Mouse (Mus musculus): ENCODE results near the gene Lingo1. TPM values are rescaled to one million over a fixed set of nuclear protein-coding genes. Genes with fewer than 3 reads are reported as not detected.

Lingo1 gene
- polyA plus RNA-seq, 1 experiment from 2014 or later = 0.29 TPM

GRCm38 (mm10) chr9:56753386-56753785, 42.9 kb downstream of the Lingo1 start:
- no peak overlapping the region for H3K4me2 ChIP-seq (ENCODE audit: low read depth, low read length)
- H3K9ac ChIP-seq (replicated peaks) = no peak overlapping the region
- no peaks in the 10 kb centered on the region for H3K9me3 ChIP-seq (ENCODE audit: low read length)
- DNase-seq (no peak), ATAC-seq (no peak)
- no peaks in the 10 kb centered on the region for H3K4me1 ChIP-seq (ENCODE audit: insufficient read depth)
- no peaks in the 10 kb centered on the region for H3K27me3 ChIP-seq (ENCODE audit: insufficient read depth, low read length)
- no peaks in the 10 kb centered on the region for H3K36me3 ChIP-seq (replicated peaks; ENCODE audit: insufficient read depth, low read length)
- TF ChIP-seq EP300 (IDR thresholded peaks at IDR 0.05; ENCODE audit: low read depth) = no peak
- TF ChIP-seq CTCF (IDR thresholded peaks at IDR 0.05; ENCODE audit: low read depth) = no peak
- no peak overlapping the region for H3K27ac ChIP-seq (ENCODE audit: low read depth)
- WGBS (ENCODE audit: insufficient replicate concordance) = 74% methylated on average over 6 of the region's 6 CpGs
- H3K4me3 ChIP-seq (ENCODE audit: low read depth, low read length) = no peak overlapping the region

DNA sequence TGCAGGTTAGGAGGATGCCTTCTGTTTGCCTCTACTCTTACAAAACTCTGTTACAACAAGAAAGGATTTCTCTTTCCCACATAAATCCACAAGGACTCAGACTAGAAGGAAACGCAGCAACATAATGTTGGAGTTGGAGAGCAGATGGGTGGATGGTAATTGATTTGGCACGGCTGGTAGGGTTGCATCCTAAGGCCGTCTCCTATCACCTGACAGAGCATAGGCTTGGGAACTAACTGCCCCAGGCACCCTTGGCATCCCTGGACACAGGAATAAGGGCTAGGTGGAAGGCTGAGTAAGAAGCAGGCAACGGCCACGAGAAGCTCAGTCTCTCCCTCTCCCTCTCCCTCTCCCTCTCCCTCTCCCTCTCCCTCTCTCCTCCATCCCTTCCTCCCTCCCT, 48.2 kb downstream of the Lingo1 start:
- Histone ChIP-seq H3K9ac (replicated peaks) (no peak overlapping the region), H3K4me3 (ENCODE audit: low read depth, low read length) (no peak overlapping the region), H3K4me2 (ENCODE audit: low read depth, low read length) (no peak overlapping the region), H3K27me3 (ENCODE audit: insufficient read depth, low read length) (no peaks in the 10 kb centered on the region), H3K4me1 (ENCODE audit: insufficient read depth) (no peaks in the 10 kb centered on the region), H3K9me3 (ENCODE audit: low read length) (no peaks in the 10 kb centered on the region), H3K27ac (ENCODE audit: low read depth) (no peak overlapping the region), H3K36me3 (replicated peaks; ENCODE audit: insufficient read depth, low read length) (no peaks in the 10 kb centered on the region)
- WGBS (ENCODE audit: insufficient replicate concordance) = 67% methylated on average over 5 of the region's 5 CpGs
- no peak for TF ChIP-seq EP300 (IDR thresholded peaks at IDR 0.05; ENCODE audit: low read depth)
- TF ChIP-seq CTCF (IDR thresholded peaks at IDR 0.05; ENCODE audit: low read depth) = no peak
- ATAC-seq = no peak
- DNase-seq = no peak

DNA sequence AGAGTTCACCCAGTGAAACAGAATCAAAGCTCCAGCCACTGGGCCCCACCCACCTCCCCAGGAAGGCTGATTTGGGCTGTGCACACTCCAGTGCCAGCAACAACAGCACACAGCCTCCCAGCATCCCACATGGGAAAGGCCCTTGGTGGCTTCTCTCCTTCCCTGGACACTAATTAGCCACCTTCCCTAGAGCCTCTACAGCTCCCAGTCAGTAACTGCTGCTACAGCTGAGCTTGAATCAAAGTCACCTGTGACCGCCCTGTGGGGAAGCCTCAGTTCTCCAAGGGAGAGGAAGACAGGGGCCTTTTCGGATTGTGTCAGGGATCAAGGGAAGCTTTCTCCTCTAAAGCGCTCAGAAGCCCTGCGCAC, 49.4 kb downstream of the Lingo1 start:
- Histone ChIP-seq H3K4me2 (ENCODE audit: low read depth, low read length) (no peak overlapping the region), H3K9me3 (ENCODE audit: low read length) (no peaks in the 10 kb centered on the region), H3K4me3 (ENCODE audit: low read depth, low read length) (no peak overlapping the region), H3K27me3 (ENCODE audit: insufficient read depth, low read length) (no peaks in the 10 kb centered on the region), H3K4me1 (ENCODE audit: insufficient read depth) (no peaks in the 10 kb centered on the region), H3K27ac (ENCODE audit: low read depth) (no peak overlapping the region), H3K9ac (replicated peaks) (no peak overlapping the region), H3K36me3 (replicated peaks; ENCODE audit: insufficient read depth, low read length) (no peaks in the 10 kb centered on the region)
- no peak for DNase-seq
- ATAC-seq = no peak
- 72% methylated on average over 4 of the region's 4 CpGs for WGBS (ENCODE audit: insufficient replicate concordance)
- TF ChIP-seq CTCF (IDR thresholded peaks at IDR 0.05; ENCODE audit: low read depth) = no peak
- no peak for TF ChIP-seq EP300 (IDR thresholded peaks at IDR 0.05; ENCODE audit: low read depth)

GRCm38 (mm10) chr9:56746195-56746925, 49.9 kb downstream of the Lingo1 start:
- H3K4me1 ChIP-seq (ENCODE audit: insufficient read depth) = no peaks in the 10 kb centered on the region
- no peaks in the 10 kb centered on the region for H3K36me3 ChIP-seq (replicated peaks; ENCODE audit: insufficient read depth, low read length)
- no peak overlapping the region for H3K4me2 ChIP-seq (ENCODE audit: low read depth, low read length)
- no peak overlapping the region for H3K27ac ChIP-seq (ENCODE audit: low read depth)
- ATAC-seq (no peak), DNase-seq (no peak)
- H3K9ac ChIP-seq (replicated peaks) = no peak overlapping the region
- 69% methylated on average over 14 of the region's 14 CpGs for WGBS (ENCODE audit: insufficient replicate concordance)
- H3K27me3 ChIP-seq (ENCODE audit: insufficient read depth, low read length) = no peaks in the 10 kb centered on the region
- H3K9me3 ChIP-seq (ENCODE audit: low read length) = no peaks in the 10 kb centered on the region
- TF ChIP-seq CTCF (IDR thresholded peaks at IDR 0.05; ENCODE audit: low read depth) = no peak
- H3K4me3 ChIP-seq (ENCODE audit: low read depth, low read length) = no peak overlapping the region

- H3K4me1 ChIP-seq (ENCODE audit: insufficient read depth) = no peaks in the 10 kb centered on the region
- H3K9me3 ChIP-seq (ENCODE audit: low read length) = no peaks in the 10 kb centered on the region
- H3K9ac ChIP-seq (replicated peaks) = no peak overlapping the region
- H3K36me3 ChIP-seq (replicated peaks; ENCODE audit: insufficient read depth, low read length) = no peaks in the 10 kb centered on the region
- no peak for DNase-seq
- peak; percentile 36; the same call in 1 of the 2 replicates for ATAC-seq
- no peak overlapping the region for H3K27ac ChIP-seq (ENCODE audit: low read depth)
- TF ChIP-seq EP300 (IDR thresholded peaks at IDR 0.05; ENCODE audit: low read depth) (no peak), CTCF (IDR thresholded peaks at IDR 0.05; ENCODE audit: low read depth) (no peak)
- no peaks in the 10 kb centered on the region for H3K27me3 ChIP-seq (ENCODE audit: insufficient read depth, low read length)
- no peak overlapping the region for H3K4me2 ChIP-seq (ENCODE audit: low read depth, low read length)
- WGBS (ENCODE audit: insufficient replicate concordance) = 18% methylated on average over 5 of the region's 5 CpGs
- H3K4me3 ChIP-seq (ENCODE audit: low read depth, low read length) = no peak overlapping the region
These were observed 51.9 kb downstream of the Lingo1 start for GRCm38 (mm10) chr9:56744369-56744768.

GRCm38 (mm10) chr9:56739181-56739737, 57.0 kb downstream of the Lingo1 start:
- no peak overlapping the region for H3K9ac ChIP-seq (replicated peaks)
- WGBS (ENCODE audit: insufficient replicate concordance) = 64% methylated on average over 5 of the region's 5 CpGs

More at GRCm38 (mm10) chr9:56739181-56739737, 57.0 kb downstream of the Lingo1 start:
- Histone ChIP-seq H3K4me3 (ENCODE audit: low read depth, low read length) (no peak overlapping the region), H3K27ac (ENCODE audit: low read depth) (no peak overlapping the region), H3K9me3 (ENCODE audit: low read length) (no peaks in the 10 kb centered on the region), H3K4me1 (ENCODE audit: insufficient read depth) (no peaks in the 10 kb centered on the region), H3K4me2 (ENCODE audit: low read depth, low read length) (no peak overlapping the region), H3K27me3 (ENCODE audit: insufficient read depth, low read length) (no peaks in the 10 kb centered on the region), H3K36me3 (replicated peaks; ENCODE audit: insufficient read depth, low read length) (no peaks in the 10 kb centered on the region)
- TF ChIP-seq EP300 (IDR thresholded peaks at IDR 0.05; ENCODE audit: low read depth) (no peak), CTCF (IDR thresholded peaks at IDR 0.05; ENCODE audit: low read depth) (no peak)
- DNase-seq (no peak), ATAC-seq (no peak)

All from liver, postnatal 0 days (tissue).